Mouse (Mus musculus) left cerebral cortex, adult 11 months (tissue): Measurements from ENCODE around the gene Socs7.

Experiments
- DNase-seq: peaks from one replicate; pipeline ENCODE4 v3.0.0; 2022; ENCODE audit warnings: low spot score

Gene Socs7

GRCm38 (mm10) chr11:97393658-97394057 is 31.3 kb downstream of the Socs7 start:
- no peak for DNase-seq

DNA sequence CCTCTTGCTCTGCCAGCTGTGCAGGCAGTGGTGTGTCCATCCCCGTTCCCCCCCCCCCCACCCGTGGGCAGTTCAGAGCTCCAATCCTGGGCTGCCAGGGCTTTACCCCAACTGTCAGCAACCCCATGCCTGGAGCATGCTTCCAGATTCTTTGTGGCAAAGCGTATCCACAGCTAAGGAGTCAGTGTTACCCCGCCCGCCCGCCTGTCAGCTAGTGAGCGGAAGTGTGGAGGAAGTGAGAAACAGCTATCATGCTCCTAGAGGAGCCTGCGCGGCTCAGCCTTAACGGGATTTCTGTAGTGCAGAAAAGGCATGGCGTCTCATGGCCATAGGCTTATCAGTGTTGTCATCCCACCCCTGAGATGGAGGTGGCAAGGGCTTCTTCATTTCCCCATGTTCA is 31.8 kb downstream of the Socs7 start:
- DNase-seq: no peak

- DNase-seq: no peak
These were observed 36.2 kb downstream of the Socs7 start for GRCm38 (mm10) chr11:97398506-97398905.

- peak; percentile 73 for DNase-seq
These were observed 37.8 kb downstream of the Socs7 start for GRCm38 (mm10) chr11:97399958-97400710.

DNA sequence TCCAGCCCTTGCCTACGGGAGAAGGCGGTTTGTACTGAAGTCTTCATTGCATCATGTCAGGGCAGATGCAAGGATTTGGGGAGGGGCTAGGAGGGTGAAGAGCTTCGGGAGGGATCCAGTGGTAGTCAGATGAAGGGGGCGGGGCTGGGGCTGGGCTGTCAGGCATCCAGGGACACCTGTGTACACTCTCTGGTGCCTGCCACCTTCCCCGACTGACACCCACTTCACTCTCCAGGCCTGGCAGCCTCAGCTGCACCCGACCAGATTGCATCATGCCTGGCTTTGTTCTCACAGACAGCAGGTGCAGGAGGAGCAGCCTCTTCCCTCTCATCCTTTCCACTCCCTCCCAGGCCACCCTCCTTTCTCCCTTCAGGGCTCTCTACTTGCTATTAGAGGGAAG is 38.7 kb downstream of the Socs7 start:
- DNase-seq: no peak

DNA sequence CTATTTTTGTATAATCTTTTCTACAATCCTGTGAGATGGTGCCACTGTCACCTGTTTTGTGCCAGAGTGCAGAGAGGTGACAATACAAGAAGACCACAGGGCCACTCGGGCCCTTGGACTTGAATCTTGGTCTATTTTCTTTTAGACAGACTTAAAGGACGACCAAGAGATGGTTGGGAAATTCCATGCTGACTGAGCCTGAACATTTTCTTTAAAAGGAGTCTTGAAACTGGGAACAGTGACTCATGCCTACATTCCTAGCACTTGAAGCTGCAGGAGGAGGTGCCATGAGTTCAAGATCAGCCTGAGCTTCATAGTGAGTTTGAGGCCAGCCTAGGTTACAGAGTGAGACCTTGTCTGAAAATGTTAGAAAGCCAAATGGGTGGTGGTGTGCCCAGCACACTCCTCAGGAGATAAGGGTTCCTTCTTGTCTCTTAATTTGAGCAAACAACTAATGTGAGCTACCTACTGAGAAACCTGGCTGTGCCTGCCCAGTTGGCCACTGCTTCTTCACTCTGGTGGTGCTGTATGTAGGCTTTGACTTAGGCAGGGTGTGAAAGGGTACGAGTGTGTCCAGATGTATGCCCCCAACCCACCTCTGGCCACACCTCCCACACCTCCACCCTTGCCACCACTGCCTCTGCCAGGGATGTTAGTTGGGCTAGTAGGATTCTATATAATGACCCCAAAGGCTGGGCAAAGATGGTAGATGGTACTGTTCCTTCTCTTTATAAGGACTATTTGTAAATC is 39.5 kb downstream of the Socs7 start:
- no peak for DNase-seq

DNA sequence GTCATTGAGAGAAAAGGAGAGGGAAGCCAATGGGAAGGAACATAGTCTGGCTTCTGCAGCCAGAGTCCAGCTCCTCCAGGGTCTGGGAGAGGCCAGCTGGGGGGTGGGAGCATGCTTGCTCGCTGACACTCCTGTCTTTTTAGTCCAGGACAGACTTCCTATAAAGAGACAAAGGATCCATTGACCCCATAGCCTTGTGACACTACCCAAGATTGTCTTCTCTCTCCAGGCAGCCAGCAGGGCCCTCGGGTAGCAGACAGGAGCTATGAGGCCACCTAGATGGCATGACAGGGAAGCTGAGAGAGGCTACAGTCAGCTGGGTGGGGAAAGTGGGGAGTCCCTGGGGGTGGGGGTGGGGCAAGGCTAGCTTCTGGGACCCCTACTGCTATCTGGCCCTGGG is 40.4 kb downstream of the Socs7 start:
- no peak for DNase-seq

DNA sequence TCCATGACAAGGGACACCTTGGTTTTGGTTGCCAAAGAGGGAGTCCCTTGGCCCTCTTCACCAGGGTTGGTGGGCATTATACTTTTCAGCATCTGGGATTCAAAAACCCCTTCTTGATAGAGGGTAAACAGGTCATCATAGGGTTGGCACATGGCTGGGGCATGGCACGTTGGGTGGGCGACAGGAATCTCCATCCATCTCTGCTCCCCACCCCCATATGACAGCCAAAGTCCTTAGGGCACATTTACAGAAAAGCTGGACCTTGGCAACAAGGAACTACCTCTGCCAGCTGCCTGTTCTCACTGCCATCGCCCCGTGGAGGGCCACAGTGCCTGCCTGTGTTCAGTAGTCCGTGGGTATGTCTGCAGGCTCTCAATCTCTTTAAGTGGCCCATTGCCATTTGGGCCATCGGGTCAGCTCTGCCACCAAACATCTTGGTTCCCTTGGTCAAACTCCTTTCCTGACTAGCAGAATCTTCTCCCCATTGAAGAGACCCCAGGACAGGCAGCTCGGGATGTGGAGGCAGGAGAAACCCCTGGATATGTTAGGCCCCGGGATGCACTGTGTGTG is 41.3 kb downstream of the Socs7 start:
- DNase-seq: no peak

- DNase-seq: no peak
These were observed 41.9 kb downstream of the Socs7 start for GRCm38 (mm10) chr11:97404184-97404760.

- no peak for DNase-seq
These were observed 42.4 kb downstream of the Socs7 start for GRCm38 (mm10) chr11:97404761-97405190.

- no peak for DNase-seq
These were observed 44.0 kb downstream of the Socs7 start for GRCm38 (mm10) chr11:97406094-97406951.

DNA sequence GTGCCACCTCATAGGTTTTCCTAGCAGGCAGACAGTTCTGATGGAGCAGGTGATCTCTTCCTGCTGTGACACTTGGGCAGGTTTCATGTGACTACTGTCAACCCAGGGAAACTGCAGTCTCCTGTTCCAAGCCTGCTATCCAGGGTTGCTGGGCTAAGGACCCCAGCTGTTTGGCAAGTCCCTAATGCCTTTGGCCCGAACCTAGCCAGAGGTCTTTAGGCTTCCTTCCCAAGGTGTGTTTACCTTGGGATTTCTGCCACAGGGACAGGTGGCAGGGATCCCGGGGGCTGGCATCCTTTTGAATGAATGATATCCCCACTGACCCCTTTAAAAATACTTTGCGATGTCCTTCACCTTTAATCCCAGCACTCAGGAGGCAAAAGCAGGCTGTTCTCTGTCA is 45.1 kb downstream of the Socs7 start:
- no peak for DNase-seq

- peak; percentile 67 for DNase-seq
These were observed 45.8 kb downstream of the Socs7 start for GRCm38 (mm10) chr11:97408171-97408570.

DNA sequence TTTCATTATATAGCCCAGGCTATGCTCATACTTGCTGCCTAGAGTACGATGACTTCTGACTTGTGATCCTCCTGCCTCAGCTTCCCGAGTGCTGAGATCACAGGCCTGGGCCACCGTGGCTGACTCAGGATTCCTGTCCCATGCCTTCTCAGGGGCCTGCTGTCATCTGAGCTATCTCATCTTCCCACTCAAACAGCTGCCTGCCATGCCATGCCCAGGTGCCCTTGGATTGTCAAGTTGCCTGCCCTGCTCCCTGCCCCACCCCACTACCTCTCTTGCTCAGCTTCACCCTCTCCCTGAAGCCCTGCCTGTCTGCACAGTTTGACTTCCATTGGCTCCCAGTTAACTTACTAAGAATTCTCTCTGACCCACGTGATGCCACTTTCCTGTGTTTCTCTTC is 48.6 kb downstream of the Socs7 start:
- DNase-seq: no peak

GRCm38 (mm10) chr11:97412117-97412516 is 49.8 kb downstream of the Socs7 start:
- no peak for DNase-seq

DNA sequence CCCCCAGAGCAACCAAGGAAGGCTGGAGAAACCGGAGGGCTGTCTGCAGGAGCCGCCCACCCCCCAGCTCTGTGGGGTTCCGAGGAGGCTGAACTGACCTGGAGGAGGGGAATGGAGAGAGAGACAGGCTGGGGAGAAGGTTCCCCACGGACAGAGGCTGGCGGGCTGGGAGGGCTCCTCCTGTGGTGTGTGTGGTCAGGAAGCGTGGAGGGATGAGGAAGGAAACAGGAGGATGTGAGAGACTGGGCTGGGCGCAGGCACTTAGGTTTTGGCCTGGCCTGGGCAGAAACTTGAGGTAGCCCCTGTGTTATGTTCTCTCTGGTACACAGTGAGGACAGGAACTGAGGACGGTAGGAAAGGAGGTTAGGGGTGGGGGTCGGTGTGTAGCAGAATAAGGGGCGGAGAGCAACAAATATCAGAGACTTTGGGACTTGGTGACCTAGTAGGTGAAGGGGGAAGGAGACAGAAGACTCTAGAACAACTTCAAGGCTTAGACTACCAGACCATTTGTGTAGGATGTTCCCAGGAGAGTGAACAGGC is 50.5 kb downstream of the Socs7 start:
- no peak for DNase-seq

DNA sequence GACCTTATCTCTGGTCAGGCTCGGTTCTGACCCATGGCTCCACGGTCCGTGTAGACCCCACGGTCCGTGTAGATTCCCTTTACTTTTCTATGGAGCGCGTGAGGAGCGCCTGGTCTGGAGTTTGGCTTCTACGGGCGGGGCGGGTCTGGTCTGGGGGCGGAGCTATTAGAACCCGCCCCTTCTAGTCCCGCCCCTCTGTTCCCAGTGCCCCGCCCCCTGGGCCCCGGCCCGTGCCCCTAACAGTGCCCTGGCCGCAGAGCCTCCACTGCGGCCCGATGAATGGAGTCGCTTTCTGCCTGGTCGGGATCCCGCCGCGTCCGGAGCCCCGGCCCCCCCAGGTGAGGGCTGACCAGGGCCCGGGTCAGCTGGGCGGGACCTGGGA is 53.0 kb downstream of the Socs7 start, which contains the start of gene Arhgap23:
Gene Arhgap23 (plus strand): TSS at position 204 of the 382 bp plus-strand sequence.
- DNase-seq: no peak

GRCm38 (mm10) chr11:97415712-97416636 is 53.6 kb downstream of the Socs7 start:
- DNase-seq: no peak

GRCm38 (mm10) chr11:97416637-97417035 is 54.3 kb downstream of the Socs7 start:
- DNase-seq: no peak

GRCm38 (mm10) chr11:97418834-97419539 is 56.6 kb downstream of the Socs7 start:
- DNase-seq: peak; percentile 55
